Mouse (Mus musculus): ENCODE results near the gene Clp1. TPM values are rescaled to one million over a fixed set of nuclear protein-coding genes. Genes with fewer than 3 reads are reported as not detected.

Clp1 gene
- 10 to 100 TPM; 15.5 to 15.9 TPM for total RNA-seq (2021)
- long read RNA-seq, experiment 1, transcript Clp1-201 (3 exons, 1,912 nt), result major isoform, 32 of 36 reads
- long read RNA-seq, experiment 1, partial matches to known transcripts, result 1 of 36 reads
- long read RNA-seq, experiment 1, other reads (novel, unspliced or antisense), result 1 of 36 reads
- long read RNA-seq, experiment 2, transcript Clp1-201 (3 exons, 1,912 nt), result major isoform, 17 of 19 reads
- long read RNA-seq, experiment 2, partial matches to known transcripts, result 1 of 19 reads
- long read RNA-seq, experiment 2, other reads (novel, unspliced or antisense), result 1 of 19 reads

- peak; percentile 95 for DNase-seq
Observed at GRCm38 (mm10) chr2:84727172-84727858, at the start of gene Clp1. Gene Clp1, minus strand, starts transcription at chr2:84727350.

- peak; percentile 16 for DNase-seq
Observed at GRCm38 (mm10) chr2:84775665-84776064, 48.5 kb upstream of the Clp1 start.

GRCm38 (mm10) chr2:84775241-84775640 lies 48.1 kb upstream of the Clp1 start, which contains the start of gene Serping1:
Gene Serping1, minus strand, starts transcription at chr2:84775444.
- no peak for DNase-seq

- DNase-seq, result peak; percentile 51
Observed at GRCm38 (mm10) chr2:84774751-84775150, 47.6 kb upstream of the Clp1 start.

GRCm38 (mm10) chr2:84773195-84773594 lies 46.0 kb upstream of the Clp1 start:
- no peak for DNase-seq

GRCm38 (mm10) chr2:84772454-84772853 lies 45.3 kb upstream of the Clp1 start:
- no peak for DNase-seq

- DNase-seq, result peak; percentile 18
Observed at GRCm38 (mm10) chr2:84770501-84770900, 43.4 kb upstream of the Clp1 start.

- DNase-seq, result no peak
Observed at GRCm38 (mm10) chr2:84762818-84763217, 35.7 kb upstream of the Clp1 start.

GRCm38 (mm10) chr2:84762295-84762694 lies 35.1 kb upstream of the Clp1 start:
- no peak for DNase-seq

- peak; percentile 18 for DNase-seq
Observed at GRCm38 (mm10) chr2:84761840-84762239, 34.7 kb upstream of the Clp1 start.

- DNase-seq, result no peak
Observed at GRCm38 (mm10) chr2:84761309-84761708, 34.2 kb upstream of the Clp1 start.

- DNase-seq, result no peak
Observed at GRCm38 (mm10) chr2:84760777-84761176, 33.6 kb upstream of the Clp1 start.

- DNase-seq, result peak; percentile 63
Observed at GRCm38 (mm10) chr2:84758542-84759127, 31.5 kb upstream of the Clp1 start.

GRCm38 (mm10) chr2:84757026-84757682 lies 30.0 kb upstream of the Clp1 start:
- DNase-seq, result no peak

GRCm38 (mm10) chr2:84756245-84756644 lies 29.1 kb upstream of the Clp1 start:
- no peak for DNase-seq

GRCm38 (mm10) chr2:84750115-84750514 lies 23.0 kb upstream of the Clp1 start:
- DNase-seq, result no peak

GRCm38 (mm10) chr2:84744126-84744525 lies 17.0 kb upstream of the Clp1 start:
- DNase-seq, result no peak

GRCm38 (mm10) chr2:84743561-84743960 lies 16.4 kb upstream of the Clp1 start, which contains the start of gene Gm19426:
Gene Gm19426, minus strand, starts transcription at chr2:84743655.
- DNase-seq, result peak; percentile 85

GRCm38 (mm10) chr2:84742451-84743283 lies 15.5 kb upstream of the Clp1 start:
- peak; percentile 54 for DNase-seq

- DNase-seq, result peak; percentile 47
Observed at GRCm38 (mm10) chr2:84741841-84742450, 14.8 kb upstream of the Clp1 start.

All from adrenal gland, postnatal 10 days (tissue).